Mouse (Mus musculus): ENCODE results near the gene Ankrd11. TPM values are rescaled to one million over a fixed set of nuclear protein-coding genes. Genes with fewer than 3 reads are reported as not detected.

Gene Ankrd11
- total RNA-seq, 2 experiments from 2014 or later, result 164 to 171 TPM

DNA sequence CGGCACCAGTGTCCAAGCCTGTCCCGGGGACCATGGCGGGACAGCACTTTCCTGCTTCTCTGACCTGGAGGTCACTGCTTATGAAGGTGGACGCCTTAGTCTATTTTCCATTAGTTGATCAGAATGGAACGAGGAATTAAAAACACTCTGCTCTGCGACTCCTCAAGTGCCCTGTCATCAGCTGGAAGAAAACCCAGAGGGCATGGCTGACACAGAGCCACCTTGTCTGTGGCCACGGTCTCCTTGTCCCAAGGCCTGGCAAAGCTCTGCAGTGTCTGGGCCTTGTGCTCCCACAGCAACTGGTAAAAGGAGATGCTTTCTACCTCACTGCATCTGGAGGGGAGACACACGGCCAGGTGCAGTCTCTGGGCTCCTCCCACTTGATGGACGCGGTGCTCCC lies 158.4 kb downstream of the Ankrd11 start:
- DNase-seq, result no peak

DNA sequence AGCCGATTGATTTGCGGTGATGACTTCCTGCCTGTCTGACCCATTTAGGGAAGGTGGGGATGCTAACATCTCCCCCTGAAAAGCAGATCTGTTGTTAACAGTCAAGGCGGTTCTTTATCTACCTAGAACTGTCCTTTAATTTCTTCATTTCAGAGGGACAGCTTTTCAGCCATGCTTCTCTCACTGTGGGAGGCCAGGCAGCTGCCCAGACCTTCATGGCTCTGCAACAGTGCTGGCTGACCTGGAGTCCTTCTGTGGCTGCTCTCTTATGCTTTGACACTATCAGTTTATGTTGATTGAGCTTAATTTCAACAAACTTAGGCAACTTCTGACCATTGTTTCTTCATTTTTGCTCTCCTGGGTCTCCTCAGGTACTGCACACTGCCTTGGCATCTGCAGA lies 161.8 kb downstream of the Ankrd11 start:
- DNase-seq, result no peak

DNA sequence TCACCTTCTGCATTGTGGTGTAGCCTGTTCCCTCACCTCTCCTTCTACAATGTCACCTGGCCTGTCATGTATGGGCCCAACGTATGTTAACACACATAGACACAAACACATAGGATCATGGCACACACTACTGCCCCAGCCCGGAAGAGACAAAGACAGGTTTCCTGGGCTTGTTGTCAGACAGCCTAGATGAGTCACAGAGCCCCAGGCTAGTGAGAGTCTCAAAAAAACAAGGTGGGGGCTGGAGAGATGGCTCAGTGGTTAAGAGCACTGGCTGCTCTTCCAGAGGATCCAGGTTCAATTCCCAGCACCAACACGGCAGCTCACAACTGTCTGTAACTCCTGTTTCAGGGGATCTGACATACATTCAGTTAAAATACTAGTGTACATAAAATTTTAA lies 163.8 kb downstream of the Ankrd11 start:
- no peak for DNase-seq

- DNase-seq, result no peak
Measured at GRCm38 (mm10) chr8:122875186-122875585, 166.9 kb downstream of the Ankrd11 start.

GRCm38 (mm10) chr8:122873171-122873570 lies 168.9 kb downstream of the Ankrd11 start:
- DNase-seq, result no peak

DNA sequence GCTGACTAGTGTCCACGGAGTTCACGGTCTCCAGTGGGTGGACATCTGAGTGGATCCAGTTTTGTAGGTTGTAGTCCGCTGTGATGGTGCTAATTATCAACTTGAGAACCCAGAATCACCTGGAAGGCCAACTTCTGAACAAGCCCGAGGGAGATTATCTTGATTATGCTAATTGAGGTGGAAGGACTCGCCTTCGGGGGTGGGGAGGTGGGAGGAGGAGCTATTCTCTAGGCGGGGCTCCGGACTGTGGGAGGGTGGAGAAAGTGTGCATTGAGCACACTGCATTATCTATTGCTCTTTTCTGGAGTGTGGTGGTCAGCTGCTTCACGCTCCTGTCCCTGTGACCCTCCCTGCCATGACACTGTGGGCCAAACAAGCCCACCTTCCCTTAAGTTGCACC lies 170.4 kb downstream of the Ankrd11 start:
- no peak for DNase-seq

DNA sequence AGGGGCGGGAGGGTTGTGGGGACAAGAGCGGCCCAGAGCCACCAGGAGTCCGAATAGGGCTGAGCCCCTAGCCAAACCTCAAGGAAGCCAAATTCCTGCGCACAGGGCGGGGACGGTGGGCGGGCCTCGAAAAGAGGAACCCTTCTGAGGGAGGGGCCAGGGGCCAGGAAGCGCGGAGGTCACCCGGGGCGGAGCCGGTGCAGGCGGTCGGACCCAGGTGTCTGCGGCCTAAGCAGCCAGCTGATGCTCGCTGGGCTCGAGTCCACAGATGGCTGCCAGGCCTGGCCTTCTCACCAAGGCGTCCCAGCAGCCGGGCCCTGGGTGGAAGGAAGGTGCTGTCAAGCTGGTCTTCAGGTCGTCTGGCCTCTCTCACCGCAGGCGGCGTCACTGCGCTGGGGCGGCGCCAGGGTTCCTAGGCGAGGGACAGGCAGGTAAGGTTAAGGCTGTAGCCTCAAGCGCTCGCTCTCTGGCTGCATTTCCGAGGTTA lies 171.7 kb downstream of the Ankrd11 start:
- no peak for DNase-seq

DNA sequence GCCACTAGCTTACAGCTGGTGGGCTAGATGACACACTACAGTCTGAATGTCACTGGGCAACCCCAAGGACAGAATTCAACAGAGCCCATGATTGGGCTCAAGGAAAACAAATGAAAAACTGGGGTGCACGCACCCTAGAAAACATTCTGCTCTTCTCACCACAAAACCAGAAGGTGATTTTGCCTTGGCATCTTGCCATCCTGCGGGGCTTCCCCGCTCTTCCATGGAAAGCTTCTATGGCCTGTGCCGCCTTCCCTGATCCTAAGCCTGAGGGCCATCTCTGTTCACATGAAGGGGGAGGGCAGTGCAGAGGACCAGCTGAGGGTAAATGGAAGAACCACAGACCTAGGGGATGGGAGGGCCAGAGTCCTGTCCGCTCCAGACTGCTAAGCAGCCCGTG lies 174.1 kb downstream of the Ankrd11 start:
- DNase-seq, result no peak

GRCm38 (mm10) chr8:122866231-122866630 lies 175.8 kb downstream of the Ankrd11 start:
- DNase-seq, result no peak

DNA sequence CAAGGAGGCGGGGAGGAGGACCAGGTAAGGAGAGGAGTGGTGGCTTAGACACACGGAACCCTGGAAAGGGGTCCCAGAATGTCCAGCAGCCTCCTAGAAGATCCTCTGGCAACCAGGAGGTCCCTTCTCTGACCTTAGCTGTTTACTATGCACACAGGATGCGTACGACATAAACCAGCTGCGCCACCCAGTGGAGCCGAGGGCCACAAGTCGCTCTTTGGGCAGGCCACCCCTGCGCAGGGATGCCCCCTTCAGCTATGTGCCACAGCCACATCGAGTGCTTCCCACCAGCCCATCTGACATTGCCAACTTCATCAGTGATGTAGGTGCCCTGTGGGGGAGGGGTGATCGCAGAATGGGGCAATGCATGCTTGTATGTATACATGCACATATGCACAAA lies 176.6 kb downstream of the Ankrd11 start:
- DNase-seq, result no peak

DNA sequence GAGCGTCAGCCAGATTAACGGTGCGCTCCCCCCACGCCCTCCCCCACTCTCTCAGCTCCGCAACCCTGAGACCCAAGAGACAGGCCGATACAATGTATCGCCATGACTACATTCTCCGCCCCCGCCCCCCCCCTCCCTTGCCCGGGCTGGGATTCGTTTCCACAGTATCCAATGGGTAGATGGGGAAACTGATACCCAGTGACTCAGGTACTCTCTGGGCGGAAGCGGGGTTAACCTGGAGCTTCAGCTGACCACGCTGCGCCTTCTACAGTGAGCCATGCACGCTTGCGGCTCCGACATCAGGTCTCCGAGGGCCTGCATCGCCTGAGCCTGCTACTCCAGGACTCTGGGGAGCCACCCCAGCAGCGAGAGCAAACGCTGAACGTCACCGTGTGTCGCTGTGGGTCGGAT lies 177.4 kb downstream of the Ankrd11 start:
- no peak for DNase-seq

DNA sequence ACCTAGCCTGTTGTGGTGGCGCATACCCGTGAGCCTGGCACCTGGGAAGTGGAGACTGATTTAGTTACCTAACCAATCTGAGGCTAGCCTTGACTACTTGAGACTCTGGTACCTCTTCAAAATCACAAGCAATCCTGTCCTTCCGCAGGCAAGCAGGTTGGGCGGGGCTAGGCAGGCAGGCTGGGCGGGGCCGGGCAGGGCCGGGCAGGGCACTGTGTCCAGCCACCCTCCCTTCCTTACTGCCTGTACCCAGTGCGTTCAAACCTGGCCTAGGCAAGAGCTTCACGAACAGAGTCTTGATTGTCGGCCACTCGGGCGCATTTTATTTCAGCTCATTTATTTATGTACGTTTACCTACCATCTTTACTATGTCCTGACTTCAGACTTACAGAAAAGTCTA lies 182.2 kb downstream of the Ankrd11 start:
- no peak for DNase-seq

DNA sequence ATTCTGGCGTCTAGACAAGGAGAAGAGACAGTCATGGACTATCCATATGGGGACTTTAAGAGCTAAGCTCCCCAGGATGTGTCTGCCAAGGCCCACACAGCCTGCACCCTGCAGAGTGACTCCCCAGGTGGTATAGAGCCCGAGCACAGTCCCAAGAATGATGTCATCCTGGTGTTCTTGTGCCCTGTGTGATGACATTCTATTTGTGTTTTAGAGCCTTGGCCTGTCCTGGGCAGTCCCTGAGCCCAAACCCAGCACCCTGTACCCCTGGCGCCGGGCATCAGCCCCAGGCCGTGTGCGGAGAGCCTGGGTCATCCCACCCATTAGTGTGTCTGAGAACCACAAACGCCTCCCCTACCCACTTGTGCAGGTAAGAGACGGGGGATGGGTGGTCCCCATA lies 185.8 kb downstream of the Ankrd11 start:
- no peak for DNase-seq

- DNase-seq, result no peak
Measured at GRCm38 (mm10) chr8:122855123-122855522, 187.0 kb downstream of the Ankrd11 start.

DNA sequence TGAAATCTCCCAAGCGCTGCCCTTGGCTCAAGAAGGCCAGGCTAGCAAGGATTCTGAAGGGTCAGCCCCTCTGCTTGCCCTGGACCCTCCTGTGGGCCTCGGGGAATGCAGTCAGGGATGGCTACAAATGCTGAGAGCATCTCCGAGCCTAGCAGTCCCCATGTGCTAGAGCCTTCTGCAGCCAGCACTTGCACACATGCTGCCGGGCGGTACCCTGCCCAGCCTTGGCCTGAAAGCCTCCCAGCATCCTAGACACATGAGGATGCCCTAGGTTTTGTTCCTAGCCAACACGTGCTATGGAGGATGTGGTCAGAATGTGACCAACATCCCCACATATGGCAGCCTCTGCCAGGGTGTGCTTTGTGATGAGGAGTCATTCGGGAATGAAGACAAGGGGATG lies 187.7 kb downstream of the Ankrd11 start:
- no peak for DNase-seq

- DNase-seq, result peak in 1 of 2 experiments; percentile 35
Measured at GRCm38 (mm10) chr8:122853340-122853771, 188.7 kb downstream of the Ankrd11 start.

- no peak for DNase-seq
Measured at GRCm38 (mm10) chr8:122852546-122852905, 189.6 kb downstream of the Ankrd11 start.

- DNase-seq, result no peak
Measured at GRCm38 (mm10) chr8:122851692-122852545, 190.2 kb downstream of the Ankrd11 start.

DNA sequence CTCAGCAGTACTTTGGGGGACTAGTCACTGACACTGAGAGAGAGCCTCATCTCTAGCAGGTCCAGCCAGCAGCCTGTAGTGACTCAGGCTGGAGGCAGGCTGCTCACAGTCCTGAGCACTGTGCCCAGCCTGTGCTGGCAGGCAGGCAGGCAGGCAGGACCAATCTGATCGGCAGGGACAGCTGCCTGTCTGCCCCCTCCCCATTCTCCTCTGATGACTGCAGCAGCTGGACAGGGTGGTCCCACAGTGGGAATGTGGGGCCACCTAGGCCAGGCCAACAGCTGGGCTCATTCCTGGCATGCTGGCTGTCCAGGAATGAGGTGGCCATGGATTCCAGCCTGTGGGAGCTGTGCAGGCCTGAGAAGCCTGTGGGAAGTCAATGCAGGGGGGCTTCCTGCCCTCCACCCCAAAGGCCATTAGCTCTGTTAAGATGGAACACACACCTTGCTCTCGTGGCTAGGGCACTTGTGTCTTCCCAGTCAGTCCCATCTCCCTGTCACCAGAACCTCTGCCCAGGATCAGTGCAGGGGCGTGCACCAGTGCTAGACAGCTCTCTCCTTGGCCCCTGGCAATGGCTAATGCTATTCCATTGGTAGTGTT lies 191.3 kb downstream of the Ankrd11 start:
- DNase-seq, result no peak

GRCm38 (mm10) chr8:122849152-122849910 lies 192.7 kb downstream of the Ankrd11 start:
- DNase-seq, result no peak

DNA sequence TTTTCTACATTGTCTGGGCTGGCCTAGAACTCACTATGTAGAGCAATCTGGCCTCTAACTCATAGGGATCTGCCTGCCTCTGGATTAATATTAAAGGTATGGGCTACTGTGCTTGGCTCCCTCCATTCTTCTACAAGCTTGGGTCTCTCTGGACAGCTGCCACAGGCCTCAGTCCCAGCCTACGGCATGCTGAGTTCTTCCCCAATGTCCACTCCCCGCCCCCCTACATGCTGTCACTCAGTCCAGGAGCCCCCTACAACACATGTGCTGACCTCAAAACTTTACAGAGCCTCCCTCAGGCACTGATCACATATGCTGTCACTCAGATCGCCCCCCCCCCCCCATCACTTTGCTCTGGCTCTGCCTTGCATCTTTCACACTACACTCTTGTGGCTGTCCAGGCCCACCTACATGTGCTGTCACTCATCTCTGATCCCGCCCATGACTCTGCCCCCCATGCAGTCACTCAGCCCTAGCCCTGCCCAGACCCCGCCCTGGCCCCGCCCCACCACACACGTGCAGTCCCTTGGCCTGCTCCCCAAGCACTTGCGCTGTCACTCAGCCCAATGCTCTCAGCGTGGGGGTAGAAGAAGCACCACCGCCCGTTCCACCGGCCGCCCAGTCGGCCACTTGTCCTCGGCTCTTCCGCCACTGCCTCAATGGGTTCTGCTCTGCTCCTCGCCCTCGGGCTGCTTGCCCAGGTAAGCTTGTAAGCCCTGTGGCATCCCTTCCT lies 194.1 kb downstream of the Ankrd11 start, which contains the start of gene Cdh15:
TSS of gene Cdh15 (plus strand) at position 138 of the 733 bp plus-strand sequence.
- peak in 1 of 2 experiments; percentile 30 for DNase-seq

- no peak for DNase-seq
Measured at GRCm38 (mm10) chr8:122845662-122846061, 196.4 kb downstream of the Ankrd11 start.
